Mouse (Mus musculus) forebrain, embryonic 11.5 days (tissue): ENCODE results near the gene Slc22a23. TPM values are rescaled to one million over a fixed set of nuclear protein-coding genes. Genes with fewer than 3 reads are reported as not detected.
A peak's percentile ranks its signal among the peaks of the same experiment; 100 is the strongest.

Experiments
- ATAC-seq: fragments of 200-750 bp; cut with Nextera tagmentation; replicated peaks from 2 replicates; pipeline ENCODE4 v1.8.0; 2017; ENCODE audit warnings: moderate TSS enrichment; ENCODE audit not compliant: low FRiP score
- DNase-seq: peaks from one replicate; pipeline ENCODE4 v3.0.0-alpha.2; 2017; ENCODE audit warnings: low spot score
- H3K27ac ChIP-seq: fragments of 300-500 bp; sonication (generic); 2 replicates; pipeline ENCODE4 v1.5.1; 2014; ENCODE audit warnings: low read depth, low read length
- H3K27me3 ChIP-seq: fragments of 300-500 bp; sonication (generic); 2 replicates; pipeline ENCODE4 v1.6.1; 2014; ENCODE audit warnings: mild to moderate bottlenecking, low read length, mixed read lengths; ENCODE audit not compliant: control insufficient read depth, insufficient read depth
- H3K36me3 ChIP-seq: fragments of 300-500 bp; sonication (generic); 2 replicates; pipeline ENCODE4 v1.6.1; 2014; ENCODE audit warnings: mild to moderate bottlenecking, low read length, moderate library complexity, mixed read lengths; ENCODE audit not compliant: control insufficient read depth, insufficient read depth
- H3K4me1 ChIP-seq: fragments of 300-500 bp; sonication (generic); replicated peaks from 2 replicates; pipeline ENCODE4 v1.6.1; 2014; ENCODE audit warnings: low read length, mixed read lengths; ENCODE audit not compliant: control insufficient read depth, insufficient read depth
- H3K4me2 ChIP-seq: fragments of 300-500 bp; sonication (generic); 2 replicates; pipeline ENCODE4 v1.6.1; 2014; ENCODE audit warnings: low read depth, mild to moderate bottlenecking, low read length, moderate library complexity, mixed read lengths; ENCODE audit not compliant: severe bottlenecking
- H3K4me3 ChIP-seq: fragments of 300-500 bp; sonication (generic); 2 replicates; pipeline ENCODE4 v1.5.1; 2014; ENCODE audit warnings: low read depth, low read length
- H3K9ac ChIP-seq: fragments of 300-500 bp; sonication (generic); 2 replicates; pipeline ENCODE4 v1.6.1; 2014; ENCODE audit warnings: low read length
- H3K9me3 ChIP-seq: fragments of 300-500 bp; sonication (generic); 2 replicates; pipeline ENCODE4 v1.6.1; 2016; ENCODE audit warnings: low read length, mixed read lengths; ENCODE audit not compliant: control insufficient read depth
- WGBS: fragments of 180-500 bp; shearing (Covaris S2); extraction: QIAGEN DNeasy Blood & Tissue Kit; methylation state at CpG from one replicate; pipeline ENCODE4 v1.1.7; 2014; 5-methylcytosine and 5-hydroxymethylcytosine counted together
- polyA plus RNA-seq: library from polyadenylated mRNA; unstranded; fragments of >200 nt; fragmentation: Nextera tagmentation; extraction: Ambion mirVana; gene quantifications from 2 replicates; pipeline ENCODE4 v1.2.1, GENCODE M21; 2014

The Slc22a23 gene
- polyA plus RNA-seq, 1 experiment from 2014 or later = 16.9 TPM

DNA sequence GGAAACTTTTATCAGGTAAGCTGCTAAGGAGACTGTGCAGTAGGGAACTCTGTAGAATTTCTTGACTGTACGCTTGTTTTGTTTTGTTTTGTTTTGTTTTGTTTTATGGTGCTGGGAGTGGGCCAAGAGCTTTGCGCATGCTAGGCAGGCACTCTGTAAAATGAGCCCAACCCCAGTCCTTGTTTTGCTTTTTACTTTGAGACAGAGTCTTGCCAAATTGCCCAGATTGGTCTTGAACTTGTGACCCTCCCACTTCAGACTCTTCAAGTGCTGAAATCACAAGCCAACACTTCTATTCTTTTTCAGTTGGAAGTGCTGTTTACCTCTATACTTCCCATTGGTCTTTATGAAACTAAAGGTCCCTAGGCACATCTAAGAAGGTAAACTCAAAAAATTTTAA, 80.5 kb downstream of the Slc22a23 start:
- DNase-seq = no peak
- no peaks in the 10 kb centered on the region for H3K4me1 ChIP-seq
- H3K36me3 ChIP-seq = no peaks in the 10 kb centered on the region
- no peak for ATAC-seq
- no peaks in the 10 kb centered on the region for H3K9me3 ChIP-seq
- H3K4me2 ChIP-seq = no peak overlapping the region
- H3K27ac ChIP-seq = no peak overlapping the region
- no peak overlapping the region for H3K9ac ChIP-seq
- H3K4me3 ChIP-seq = no peak overlapping the region
- WGBS = 92% methylated on average over 2 of the region's 2 CpGs
- no peaks in the 10 kb centered on the region for H3K27me3 ChIP-seq

DNA sequence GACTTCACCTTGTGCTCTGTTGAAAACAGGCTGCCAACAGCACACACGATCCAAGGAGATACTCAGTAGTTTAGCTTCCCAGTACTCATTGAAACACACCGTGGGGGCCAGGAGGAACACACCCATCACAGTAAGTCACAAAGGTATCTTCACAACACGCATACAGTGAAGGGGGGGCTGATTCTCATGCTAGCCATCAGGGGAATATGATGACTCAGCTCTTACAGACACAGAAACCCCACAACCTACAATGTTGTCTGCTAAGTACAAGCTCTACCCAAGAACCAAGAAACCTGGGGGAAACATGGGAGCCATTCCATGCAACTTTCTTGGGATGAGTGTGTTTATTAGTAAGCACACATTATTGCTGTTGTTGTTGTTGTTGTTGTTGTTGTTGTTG, 86.2 kb downstream of the Slc22a23 start:
- H3K36me3 ChIP-seq = no peaks in the 10 kb centered on the region
- DNase-seq (no peak), ATAC-seq (no peak)
- peaks cover 4% of the 10 kb centered on the region; the same call in 1 of the 2 replicates for H3K4me1 ChIP-seq
- no peak overlapping the region for H3K9ac ChIP-seq
- no peaks in the 10 kb centered on the region for H3K27me3 ChIP-seq
- H3K4me3 ChIP-seq = no peak overlapping the region
- H3K9me3 ChIP-seq = no peaks in the 10 kb centered on the region
- WGBS = 91% methylated on average over 3 of the region's 3 CpGs
- no peak overlapping the region for H3K27ac ChIP-seq
- H3K4me2 ChIP-seq = no peak overlapping the region

GRCm38 (mm10) chr13:34257177-34257576, 87.8 kb downstream of the Slc22a23 start:
- WGBS = 93% methylated on average over 7 of the region's 7 CpGs
- H3K4me2 ChIP-seq = no peak overlapping the region

DNA sequence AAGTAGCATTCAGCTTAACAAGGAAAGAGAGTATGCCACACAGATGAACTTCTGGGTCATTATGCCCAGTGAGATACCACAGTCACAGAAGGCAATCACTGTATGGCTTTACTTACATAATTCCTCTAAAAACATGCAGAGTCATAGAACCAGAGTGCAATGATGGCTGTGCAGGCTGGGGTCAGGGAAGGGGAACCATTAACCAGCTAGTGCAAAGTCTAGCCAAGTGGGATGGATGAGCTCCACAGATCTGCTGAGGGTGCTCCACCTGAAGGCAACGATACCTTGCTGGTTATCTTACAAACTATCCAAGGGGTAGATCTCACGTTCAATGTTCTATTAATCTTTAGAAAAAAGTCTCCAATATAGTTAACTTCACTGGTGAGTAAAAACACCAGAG, 88.3 kb downstream of the Slc22a23 start:
- Histone ChIP-seq H3K36me3 (no peaks in the 10 kb centered on the region), H3K4me3 (no peak overlapping the region), H3K4me2 (no peak overlapping the region), H3K9ac (no peak overlapping the region), H3K27me3 (no peaks in the 10 kb centered on the region), H3K4me1 (peaks cover 4% of the 10 kb centered on the region; the same call in 1 of the 2 replicates), H3K27ac (no peak overlapping the region), H3K9me3 (no peaks in the 10 kb centered on the region)
- DNase-seq (no peak), ATAC-seq (no peak)
- WGBS = 98% methylated on average over 2 of the region's 2 CpGs

More at GRCm38 (mm10) chr13:34257177-34257576, 87.8 kb downstream of the Slc22a23 start:
- H3K9me3 ChIP-seq = no peaks in the 10 kb centered on the region
- H3K36me3 ChIP-seq = no peaks in the 10 kb centered on the region
- H3K4me3 ChIP-seq = no peak overlapping the region
- no peaks in the 10 kb centered on the region for H3K27me3 ChIP-seq
- no peak overlapping the region for H3K27ac ChIP-seq
- H3K4me1 ChIP-seq = peaks cover 4% of the 10 kb centered on the region; the same call in 1 of the 2 replicates
- DNase-seq (no peak), ATAC-seq (no peak)
- no peak overlapping the region for H3K9ac ChIP-seq

GRCm38 (mm10) chr13:34255297-34255696, 89.7 kb downstream of the Slc22a23 start:
- no peaks in the 10 kb centered on the region for H3K9me3 ChIP-seq
- 89% methylated on average over 3 of the region's 3 CpGs for WGBS
- DNase-seq (no peak), ATAC-seq (no peak)
- no peaks in the 10 kb centered on the region for H3K27me3 ChIP-seq
- no peak overlapping the region for H3K4me2 ChIP-seq
- H3K36me3 ChIP-seq = no peaks in the 10 kb centered on the region
- peaks cover 4% of the 10 kb centered on the region; the same call in 1 of the 2 replicates for H3K4me1 ChIP-seq
- H3K4me3 ChIP-seq = no peak overlapping the region
- H3K27ac ChIP-seq = no peak overlapping the region
- H3K9ac ChIP-seq = no peak overlapping the region

GRCm38 (mm10) chr13:34254691-34255090, 90.3 kb downstream of the Slc22a23 start:
- Histone ChIP-seq H3K9me3 (no peaks in the 10 kb centered on the region), H3K36me3 (no peaks in the 10 kb centered on the region), H3K27me3 (no peaks in the 10 kb centered on the region), H3K4me2 (no peak overlapping the region), H3K4me1 (peaks cover 5% of the 10 kb centered on the region; the same call in 1 of the 2 replicates), H3K27ac (no peak overlapping the region), H3K4me3 (no peak overlapping the region), H3K9ac (no peak overlapping the region)
- 71% methylated on average over 5 of the region's 5 CpGs for WGBS
- ATAC-seq (no peak), DNase-seq (no peak)

DNA sequence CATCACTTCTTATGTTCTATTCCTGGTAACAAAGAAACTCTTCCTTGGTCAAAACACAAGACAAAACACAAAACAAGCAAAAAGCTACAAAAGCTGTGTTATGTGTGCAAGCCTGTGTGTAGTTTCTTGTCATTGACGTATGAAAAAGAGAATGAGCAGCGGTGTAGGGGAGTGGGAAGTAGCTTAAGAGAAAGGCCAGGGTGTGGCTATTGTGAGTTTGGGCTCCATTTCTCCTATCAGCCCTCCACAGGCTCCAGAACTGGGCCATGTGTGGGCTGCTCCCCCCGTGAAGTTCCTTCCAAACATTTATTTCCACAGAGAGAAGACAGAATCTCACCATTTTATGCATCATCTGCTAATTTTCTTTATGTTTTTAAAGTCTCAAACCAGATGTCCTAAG, 91.2 kb downstream of the Slc22a23 start:
- no peak overlapping the region for H3K27ac ChIP-seq
- H3K36me3 ChIP-seq = no peaks in the 10 kb centered on the region
- 89% methylated on average over 3 of the region's 3 CpGs for WGBS
- peaks cover 13% of the 10 kb centered on the region for H3K4me1 ChIP-seq
- DNase-seq (no peak), ATAC-seq (no peak)
- H3K9me3 ChIP-seq = no peaks in the 10 kb centered on the region
- H3K4me3 ChIP-seq = no peak overlapping the region
- H3K9ac ChIP-seq = no peak overlapping the region
- no peaks in the 10 kb centered on the region for H3K27me3 ChIP-seq
- H3K4me2 ChIP-seq = no peak overlapping the region

DNA sequence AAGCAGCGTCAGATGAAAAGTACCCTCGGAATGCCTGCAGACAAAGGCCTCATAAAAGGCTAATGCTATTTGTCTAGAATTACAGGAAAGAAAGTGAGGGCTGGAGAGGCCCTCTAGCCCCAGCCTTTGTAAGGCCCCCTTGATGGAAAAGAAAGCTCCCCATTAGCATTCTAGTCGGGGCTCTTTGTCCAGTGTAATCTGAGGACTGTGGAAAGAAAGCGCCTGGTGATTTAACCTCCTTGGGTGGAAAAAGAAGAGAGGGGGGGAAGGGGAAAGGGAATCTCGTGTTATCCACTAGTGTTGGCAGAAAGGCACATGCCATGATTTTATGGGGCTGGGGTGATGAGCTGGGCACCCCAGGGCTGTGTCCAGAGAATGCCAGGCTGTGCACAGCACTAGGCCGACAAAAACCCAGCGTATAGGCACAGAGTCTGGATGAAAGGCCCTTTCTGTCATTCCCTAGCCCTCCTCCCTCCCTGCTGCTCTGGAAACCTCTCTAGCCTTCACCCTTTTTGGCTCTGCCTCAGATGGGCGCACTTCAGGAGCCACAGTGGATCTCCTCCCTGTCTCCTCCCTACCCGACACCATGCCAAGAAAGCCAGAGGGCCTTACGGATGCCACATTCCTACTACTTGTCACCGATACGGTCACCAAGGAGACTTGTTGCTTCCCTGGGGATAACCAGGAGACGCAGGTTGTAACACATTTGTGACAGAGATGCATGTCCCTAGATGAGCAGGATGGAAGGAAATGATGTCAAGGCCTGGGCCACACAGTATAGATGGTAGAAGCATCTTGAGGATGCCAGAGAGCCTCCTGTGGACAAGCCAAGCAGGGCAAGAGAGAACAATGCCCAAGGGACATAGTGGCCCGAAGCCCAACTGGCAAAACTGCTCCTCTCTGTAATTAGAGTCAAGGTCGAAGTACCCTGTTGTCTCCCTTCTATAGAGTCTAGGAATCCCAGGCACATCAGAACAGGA, 95.8 kb downstream of the Slc22a23 start:
- WGBS = 8% methylated on average over 15 of the region's 15 CpGs
- H3K4me3 ChIP-seq = no peak overlapping the region
- peaks cover 19% of the 10 kb centered on the region for H3K4me1 ChIP-seq
- no peaks in the 10 kb centered on the region for H3K27me3 ChIP-seq
- peak overlapping the region; percentile 94 for H3K27ac ChIP-seq
- H3K9ac ChIP-seq = peak overlapping the region; percentile 54
- H3K9me3 ChIP-seq = no peaks in the 10 kb centered on the region
- ATAC-seq (peak; percentile 95), DNase-seq (peak; percentile 75)
- no peaks in the 10 kb centered on the region for H3K36me3 ChIP-seq
- H3K4me2 ChIP-seq = peak overlapping the region; percentile 40; the same call in 1 of the 2 replicates
